Mouse (Mus musculus): ENCODE measurements around the gene Bbx.

GRCm38 (mm10) chr16:50430515-50430877, 1.7 kb downstream of the Bbx start:
- no peak for TF ChIP-seq POLR2A (IDR thresholded peaks at IDR 0.05; ENCODE audit: control insufficient read depth, low read depth, low read length)
- no peak for TF ChIP-seq CTCF (IDR thresholded peaks at IDR 0.05; ENCODE audit: control insufficient read depth, insufficient read depth, insufficient replicate concordance, low read depth, low read length)
